Mouse (Mus musculus): ENCODE measurements around the gene Astn2.

The Astn2 gene

GRCm38 (mm10) chr4:65976251-65976650, 428.2 kb downstream of the Astn2 start:
- DNase-seq (ENCODE audit: low read depth, low spot score): no peak

- DNase-seq (ENCODE audit: low read depth, low spot score): no peak
Observed at GRCm38 (mm10) chr4:65972395-65972794, 432.0 kb downstream of the Astn2 start.

- DNase-seq (ENCODE audit: low read depth, low spot score): no peak
Observed at GRCm38 (mm10) chr4:65969318-65969717, 435.1 kb downstream of the Astn2 start.

- DNase-seq (ENCODE audit: low read depth, low spot score): no peak
Observed at GRCm38 (mm10) chr4:65964604-65965003, 439.8 kb downstream of the Astn2 start.

- DNase-seq (ENCODE audit: low read depth, low spot score): no peak
Observed at GRCm38 (mm10) chr4:65959188-65959759, 445.1 kb downstream of the Astn2 start.

GRCm38 (mm10) chr4:65958369-65959187, 445.8 kb downstream of the Astn2 start:
- DNase-seq (ENCODE audit: low read depth, low spot score): no peak

GRCm38 (mm10) chr4:65951918-65952317, 452.5 kb downstream of the Astn2 start:
- DNase-seq (ENCODE audit: low read depth, low spot score): no peak

- DNase-seq (ENCODE audit: low read depth, low spot score): no peak
Observed at GRCm38 (mm10) chr4:65947141-65947649, 457.2 kb downstream of the Astn2 start.

- DNase-seq (ENCODE audit: low read depth, low spot score): no peak
Observed at GRCm38 (mm10) chr4:65946021-65946420, 458.4 kb downstream of the Astn2 start.

- no peak for DNase-seq (ENCODE audit: low read depth, low spot score)
Observed at GRCm38 (mm10) chr4:65930901-65931300, 473.5 kb downstream of the Astn2 start.

GRCm38 (mm10) chr4:65920294-65920693, 484.1 kb downstream of the Astn2 start:
- no peak for DNase-seq (ENCODE audit: low read depth, low spot score)

GRCm38 (mm10) chr4:65916027-65917008, 488.1 kb downstream of the Astn2 start:
- DNase-seq (ENCODE audit: low read depth, low spot score): no peak

- no peak for DNase-seq (ENCODE audit: low read depth, low spot score)
Observed at GRCm38 (mm10) chr4:65912247-65912942, 492.0 kb downstream of the Astn2 start.

- no peak for DNase-seq (ENCODE audit: low read depth, low spot score)
Observed at GRCm38 (mm10) chr4:65907660-65908059, 496.8 kb downstream of the Astn2 start.

GRCm38 (mm10) chr4:65904963-65905362, 499.4 kb downstream of the Astn2 start:
- no peak for DNase-seq (ENCODE audit: low read depth, low spot score)

- DNase-seq (ENCODE audit: low read depth, low spot score): no peak
Observed at GRCm38 (mm10) chr4:65896092-65897027, 508.1 kb downstream of the Astn2 start.

- no peak for DNase-seq (ENCODE audit: low read depth, low spot score)
Observed at GRCm38 (mm10) chr4:65888332-65888993, 515.9 kb downstream of the Astn2 start.

- no peak for DNase-seq (ENCODE audit: low read depth, low spot score)
Observed at GRCm38 (mm10) chr4:65886862-65887261, 517.5 kb downstream of the Astn2 start.

GRCm38 (mm10) chr4:65885921-65886320, 518.5 kb downstream of the Astn2 start:
- DNase-seq (ENCODE audit: low read depth, low spot score): no peak

Measured in ES-CJ7 (cell line).